Mouse (Mus musculus) heart, embryonic 14.5 days (tissue): Measurements from ENCODE around the gene Shb. TPM values are rescaled to one million over a fixed set of nuclear protein-coding genes. Genes with fewer than 3 reads are reported as not detected.

Source experiments
- ATAC-seq: fragments of 200-750 bp; cut with Nextera tagmentation; 2 replicates; pipeline ENCODE4 v1.8.0; 2017; ENCODE audit warnings: low read depth, moderate TSS enrichment; ENCODE audit not compliant: insufficient number of reproducible peaks, insufficient read depth, low FRiP score
- H3K27ac ChIP-seq, 2 experiments: fragments of 200-500 bp in 1 of 2; fragments of 300-500 bp in 1 of 2; sonication (generic) in 1 of 2; replicated peaks in 1 of 2; 2 replicates each; pipeline ENCODE4 v1.5.1; 2012 to 2014; ENCODE audit warnings: low read depth in 2 of 2, low read length in 2 of 2, control low read depth in 1 of 2, mild to moderate bottlenecking in 1 of 2, mixed read lengths in 1 of 2; ENCODE audit not compliant: control insufficient read depth in 1 of 2, insufficient read depth in 1 of 2
- H3K27me3 ChIP-seq: fragments of 300-500 bp; sonication (generic); 2 replicates; pipeline ENCODE4 v1.6.1; 2014; ENCODE audit warnings: mild to moderate bottlenecking, low read length, control low read depth; ENCODE audit not compliant: control insufficient read depth, insufficient read depth
- H3K36me3 ChIP-seq: fragments of 300-500 bp; sonication (generic); 2 replicates; pipeline ENCODE4 v1.6.1; 2014; ENCODE audit warnings: mild to moderate bottlenecking, control low read depth, low read length, mixed read lengths; ENCODE audit not compliant: control insufficient read depth, insufficient read depth
- H3K4me1 ChIP-seq, 2 experiments: fragments of 200-500 bp in 1 of 2; fragments of 300-500 bp in 1 of 2; sonication (generic) in 1 of 2; 2 replicates each; pipeline ENCODE4 v1.6.1; 2012 to 2014; ENCODE audit warnings: low read length in 2 of 2, control low read depth in 1 of 2, mixed read lengths in 1 of 2; ENCODE audit not compliant: control insufficient read depth in 2 of 2, insufficient read depth in 2 of 2
- H3K4me2 ChIP-seq: fragments of 300-500 bp; sonication (generic); 2 replicates; pipeline ENCODE4 v1.6.1; 2014; ENCODE audit warnings: mild to moderate bottlenecking, low read length
- H3K4me3 ChIP-seq, 2 experiments: fragments of 200-500 bp in 1 of 2; fragments of 300-500 bp in 1 of 2; sonication (generic) in 1 of 2; 2 replicates each; pipeline ENCODE4 v1.5.1; 2012 to 2014; ENCODE audit warnings: low read length in 2 of 2, mild to moderate bottlenecking in 2 of 2, control low read depth in 1 of 2, low read depth in 1 of 2, moderate library complexity in 1 of 2; ENCODE audit not compliant: control insufficient read depth in 1 of 2, insufficient read depth in 1 of 2
- H3K9ac ChIP-seq: fragments of 300-500 bp; sonication (generic); 2 replicates; pipeline ENCODE4 v1.6.1; 2014; ENCODE audit warnings: mild to moderate bottlenecking, low read length
- H3K9me3 ChIP-seq: fragments of 300-500 bp; sonication (generic); 2 replicates; pipeline ENCODE4 v1.6.1; 2016; ENCODE audit warnings: low read length, control low read depth; ENCODE audit not compliant: control insufficient read depth
- WGBS: fragments of 180-500 bp; shearing (Covaris S2); extraction: QIAGEN DNeasy Blood & Tissue Kit; methylation state at CpG from one replicate; pipeline ENCODE4 v1.1.7; 2014; 5-methylcytosine and 5-hydroxymethylcytosine counted together
- polyA plus RNA-seq: library from polyadenylated mRNA; unstranded; fragments of >200 nt; fragmentation: Nextera tagmentation; extraction: Ambion mirVana; gene quantifications from 2 replicates; pipeline ENCODE4 v1.2.1, GENCODE M21; 2014

Gene Shb
- polyA plus RNA-seq, 1 experiment from 2014 or later = 19.0 TPM

DNA sequence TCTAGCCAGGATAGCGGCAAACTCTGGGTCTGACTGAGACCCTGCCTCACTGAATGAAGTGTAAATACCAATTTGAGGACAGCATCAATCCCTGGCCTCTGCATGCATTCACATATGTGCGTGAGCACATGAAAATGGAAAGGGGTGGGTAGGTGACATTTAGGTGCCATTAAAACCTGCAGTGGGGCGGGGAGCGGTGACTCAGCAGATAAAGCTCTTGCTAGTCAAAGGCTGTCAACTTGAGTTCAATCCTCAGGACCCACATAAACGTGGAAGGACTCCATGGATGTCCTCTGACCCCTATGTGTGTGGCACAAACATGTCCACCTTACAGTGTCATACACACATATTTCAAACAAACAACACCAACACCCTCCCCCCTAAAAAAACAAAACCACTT is 50.8 kb downstream of the Shb start:
- ATAC-seq = no peak
- H3K4me3 ChIP-seq = no peak overlapping the region
- no peaks in the 10 kb centered on the region for H3K9me3 ChIP-seq
- WGBS = 77% methylated on average over 5 of the region's 5 CpGs
- no peak overlapping the region for H3K4me2 ChIP-seq
- H3K27ac ChIP-seq = peak overlapping the region in 1 of 2 experiments; percentile 93; a peak in 1 of 4 replicates
- H3K27me3 ChIP-seq = no peaks in the 10 kb centered on the region
- H3K9ac ChIP-seq = no peak overlapping the region; the same call in 1 of the 2 replicates
- peaks cover 80 to 96% of the 10 kb centered on the region in 2 experiments for H3K4me1 ChIP-seq
- peaks cover 7% of the 10 kb centered on the region; the same call in 1 of the 2 replicates for H3K36me3 ChIP-seq

DNA sequence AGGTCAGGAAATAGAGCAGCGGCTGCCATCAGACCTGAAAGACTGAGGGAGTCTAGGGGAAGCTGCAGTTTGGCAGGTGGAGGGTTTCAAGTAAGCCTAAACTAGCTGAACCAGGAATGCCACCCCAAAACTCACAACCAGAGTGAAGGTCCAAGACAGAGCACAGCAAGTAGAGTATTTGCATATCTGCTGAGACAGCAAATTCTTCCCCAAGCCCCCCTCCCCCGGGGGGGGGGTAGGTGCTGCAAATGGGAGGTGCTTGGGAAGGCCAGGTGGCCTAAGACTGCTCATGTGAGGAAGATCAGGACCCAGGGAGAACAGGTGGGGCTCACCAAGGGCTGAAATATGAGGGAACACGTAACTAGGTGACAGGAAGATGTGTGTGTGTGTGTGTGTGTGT is 51.7 kb downstream of the Shb start:
- no peaks in the 10 kb centered on the region for H3K27me3 ChIP-seq
- 64% methylated on average over 3 of the region's 3 CpGs for whole genome bisulfite sequencing
- H3K36me3 ChIP-seq = no peaks in the 10 kb centered on the region
- no peak overlapping the region for H3K4me3 ChIP-seq
- peaks cover 86 to 96% of the 10 kb centered on the region in 2 experiments for H3K4me1 ChIP-seq
- H3K27ac ChIP-seq = peak overlapping the region; percentile 25 to 93
- H3K9ac ChIP-seq = peak overlapping the region; percentile 36; the same call in 1 of the 2 replicates
- no peak for ATAC-seq
- H3K4me2 ChIP-seq = no peak overlapping the region
- no peaks in the 10 kb centered on the region for H3K9me3 ChIP-seq

DNA sequence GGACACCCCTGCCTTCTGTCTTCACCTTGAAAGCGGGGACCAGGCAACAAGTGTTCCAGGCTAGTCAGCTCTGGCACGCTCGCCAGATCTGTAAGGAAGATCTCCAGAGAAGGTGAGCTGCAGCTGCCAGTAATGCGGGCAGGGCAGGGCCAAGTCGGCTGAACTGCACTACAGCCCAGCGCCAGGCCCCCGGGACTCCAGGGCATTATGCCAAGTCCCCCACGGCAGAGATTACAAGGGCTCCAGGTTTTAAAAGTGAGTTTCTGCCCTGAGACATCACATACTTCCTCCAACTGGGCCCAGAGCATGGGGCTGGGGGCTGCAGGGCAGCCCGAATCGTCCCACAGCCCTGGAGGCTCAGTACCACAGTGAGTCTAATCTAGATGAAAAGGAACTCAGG is 52.8 kb downstream of the Shb start:
- peaks cover 88 to 96% of the 10 kb centered on the region in 2 experiments for H3K4me1 ChIP-seq
- ATAC-seq = no peak
- H3K9me3 ChIP-seq = no peaks in the 10 kb centered on the region
- H3K27me3 ChIP-seq = no peaks in the 10 kb centered on the region
- no peak overlapping the region for H3K4me3 ChIP-seq
- 32% methylated on average over 10 of the region's 10 CpGs for WGBS
- no peaks in the 10 kb centered on the region for H3K36me3 ChIP-seq
- H3K27ac ChIP-seq = peak overlapping the region; percentile 71 to 93
- peak overlapping the region; percentile 62 for H3K9ac ChIP-seq
- peak overlapping the region; percentile 13; the same call in 1 of the 2 replicates for H3K4me2 ChIP-seq

DNA sequence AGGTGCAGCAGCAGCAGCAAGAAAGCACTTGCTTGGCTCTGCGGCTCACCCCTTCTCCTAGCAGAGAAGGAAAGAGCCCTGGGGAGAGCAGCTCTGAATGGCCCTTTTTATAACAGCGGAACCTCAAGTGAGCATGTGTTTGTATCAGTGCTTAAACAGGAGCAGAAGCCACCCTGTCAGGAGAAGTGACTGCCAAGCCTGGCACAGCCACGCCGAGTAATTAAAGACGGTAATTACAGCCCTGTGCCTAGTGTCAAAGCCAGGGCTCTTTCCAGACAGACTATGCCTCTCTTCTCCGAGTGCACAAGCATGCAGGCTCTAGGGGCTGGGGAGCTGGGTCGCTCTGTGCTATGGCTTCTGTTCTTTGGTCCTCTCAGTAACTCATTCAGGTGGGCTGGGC is 54.1 kb downstream of the Shb start:
- Histone ChIP-seq H3K4me2 (peak overlapping the region; percentile 2; the same call in 1 of the 2 replicates), H3K36me3 (no peaks in the 10 kb centered on the region), H3K4me1 (peaks cover 89 to 96% of the 10 kb centered on the region in 2 experiments), H3K4me3 (no peak overlapping the region), H3K9ac (peak overlapping the region; percentile 62), H3K27ac (peak overlapping the region; percentile 71 to 93), H3K27me3 (no peaks in the 10 kb centered on the region), H3K9me3 (no peaks in the 10 kb centered on the region)
- ATAC-seq = no peak
- 35% methylated on average over 7 of the region's 7 CpGs for WGBS

DNA sequence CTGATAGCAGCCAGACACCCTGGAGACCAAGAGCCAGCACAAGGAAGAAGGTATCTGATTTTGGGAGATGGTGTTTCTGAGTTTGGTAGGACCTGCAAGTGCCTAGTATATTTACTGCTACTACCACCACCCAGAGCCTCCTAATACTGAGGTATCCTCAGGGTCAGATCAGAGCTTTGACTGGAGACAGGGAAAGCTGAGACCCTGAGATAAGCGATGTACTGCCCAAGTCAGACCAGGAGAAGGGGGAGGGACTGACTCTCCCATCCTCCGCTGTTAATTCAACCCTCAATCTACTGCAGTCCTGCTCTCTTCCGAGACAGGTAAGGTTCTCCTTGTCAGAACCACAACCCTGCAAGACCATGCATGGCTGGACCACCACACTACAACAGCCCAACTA is 55.2 kb downstream of the Shb start:
- H3K36me3 ChIP-seq = no peaks in the 10 kb centered on the region
- H3K27ac ChIP-seq = peak overlapping the region; percentile 71 to 93
- H3K27me3 ChIP-seq = no peaks in the 10 kb centered on the region
- peaks cover 91 to 100% of the 10 kb centered on the region in 2 experiments for H3K4me1 ChIP-seq
- ATAC-seq = no peak
- peak overlapping the region; percentile 62 for H3K9ac ChIP-seq
- WGBS = 49% methylated on average over 3 of the region's 3 CpGs
- no peak overlapping the region for H3K4me3 ChIP-seq
- H3K9me3 ChIP-seq = no peaks in the 10 kb centered on the region
- no peak overlapping the region for H3K4me2 ChIP-seq

DNA sequence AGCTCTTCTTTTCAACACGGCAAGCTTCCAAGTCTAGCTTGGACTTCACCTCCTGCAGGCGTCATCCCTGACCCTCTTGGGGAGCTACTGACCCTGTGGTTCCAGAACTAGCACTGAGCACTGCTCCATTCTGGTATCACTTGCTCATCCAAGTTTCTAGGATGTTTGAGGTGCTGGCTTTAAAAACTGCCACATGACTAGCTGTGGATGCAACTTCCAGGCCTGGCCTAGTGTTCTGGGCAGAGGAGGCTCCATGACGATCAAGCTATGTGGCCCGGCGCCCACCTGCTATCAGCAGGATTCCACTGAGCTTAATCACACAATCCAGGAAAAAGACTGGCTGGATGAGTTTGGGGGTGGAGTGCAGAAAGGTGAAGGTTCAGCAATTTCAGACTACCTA is 57.4 kb downstream of the Shb start:
- peak overlapping the region; percentile 90 to 93 for H3K27ac ChIP-seq
- H3K4me1 ChIP-seq = peaks cover 85 to 93% of the 10 kb centered on the region in 2 experiments
- H3K9me3 ChIP-seq = peaks cover 6% of the 10 kb centered on the region; the same call in 1 of the 2 replicates
- no peak for ATAC-seq
- no peak overlapping the region for H3K4me3 ChIP-seq
- H3K27me3 ChIP-seq = no peaks in the 10 kb centered on the region
- no peak overlapping the region; the same call in 1 of the 2 replicates for H3K4me2 ChIP-seq
- WGBS = 12% methylated on average over 5 of the region's 5 CpGs
- no peaks in the 10 kb centered on the region; the same call in 1 of the 2 replicates for H3K36me3 ChIP-seq
- H3K9ac ChIP-seq = peak overlapping the region; percentile 62; the same call in 1 of the 2 replicates

DNA sequence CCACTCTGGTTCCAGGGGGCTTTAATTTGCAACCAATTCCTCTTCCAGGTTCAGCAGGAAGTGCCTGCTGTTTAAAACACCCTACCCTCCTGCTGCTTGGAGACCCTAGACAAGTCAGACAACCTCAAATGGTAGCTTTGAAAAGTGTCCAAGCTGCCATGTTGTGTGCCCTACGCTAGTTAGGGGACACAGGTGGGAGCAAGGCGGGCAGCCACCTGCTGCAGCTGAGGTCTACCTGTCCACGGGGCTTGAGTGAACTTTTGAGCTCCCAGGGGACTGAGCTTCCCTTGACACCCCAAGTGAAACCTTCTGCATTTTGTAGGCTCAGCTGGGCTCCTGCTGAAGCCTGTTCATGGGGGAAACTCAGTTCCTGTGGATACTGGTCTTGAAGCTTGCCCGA is 58.1 kb downstream of the Shb start:
- Histone ChIP-seq H3K27ac (peak overlapping the region; percentile 90 to 93), H3K27me3 (no peaks in the 10 kb centered on the region), H3K4me1 (peaks cover 83 to 93% of the 10 kb centered on the region in 2 experiments), H3K9me3 (peaks cover 6% of the 10 kb centered on the region; the same call in 1 of the 2 replicates), H3K4me3 (no peak overlapping the region), H3K36me3 (no peaks in the 10 kb centered on the region; the same call in 1 of the 2 replicates), H3K9ac (peak overlapping the region; percentile 59), H3K4me2 (peak overlapping the region; percentile 35; the same call in 1 of the 2 replicates)
- WGBS = 79% methylated on average over 4 of the region's 4 CpGs
- ATAC-seq = no peak

DNA sequence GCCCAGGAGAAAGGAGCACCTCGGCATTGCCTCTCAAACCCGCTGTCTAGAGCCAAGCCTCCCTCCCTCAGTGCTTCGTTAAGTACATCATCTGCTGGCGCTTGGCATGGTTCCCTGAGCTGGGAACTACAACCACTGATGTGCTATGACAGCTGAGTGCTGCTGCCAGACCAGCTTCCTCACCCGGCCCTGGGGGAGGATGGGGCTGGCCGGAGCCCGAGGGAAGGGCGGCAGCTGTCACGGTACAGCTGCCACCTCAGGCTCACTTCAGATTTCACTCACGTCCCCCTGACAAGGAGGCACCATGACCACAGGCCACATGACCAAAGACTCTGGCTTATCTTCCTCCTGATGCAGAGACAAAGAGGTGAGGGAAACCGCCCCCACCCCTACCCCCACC is 59.1 kb downstream of the Shb start:
- H3K27ac ChIP-seq = peak overlapping the region; percentile 90 to 93
- no peak overlapping the region; a peak in 1 of 4 replicates for H3K4me3 ChIP-seq
- no peaks in the 10 kb centered on the region; the same call in 1 of the 2 replicates for H3K36me3 ChIP-seq
- H3K27me3 ChIP-seq = no peaks in the 10 kb centered on the region
- peak overlapping the region; percentile 35 for H3K4me2 ChIP-seq
- peaks cover 6% of the 10 kb centered on the region; the same call in 1 of the 2 replicates for H3K9me3 ChIP-seq
- H3K9ac ChIP-seq = peak overlapping the region; percentile 59; the same call in 1 of the 2 replicates
- peak; percentile 77 for ATAC-seq
- peaks cover 79 to 91% of the 10 kb centered on the region in 2 experiments for H3K4me1 ChIP-seq
- 15% methylated on average over 11 of the region's 11 CpGs for WGBS
